Mouse (Mus musculus) heart, embryonic 10.5 days (tissue): ENCODE data around the gene Hilpda. TPM values are rescaled to one million over a fixed set of nuclear protein-coding genes. Genes with fewer than 3 reads are reported as not detected.

ENCODE experiments used
- DNase-seq: peaks from one replicate; pipeline ENCODE4 v3.0.0-alpha.2; 2017; ENCODE audit warnings: low spot score
- H3K27ac ChIP-seq: fragments of 300-500 bp; sonication (generic); 2 replicates; pipeline ENCODE4 v1.5.1; 2016; ENCODE audit warnings: mild to moderate bottlenecking
- H3K27me3 ChIP-seq: fragments of 300-500 bp; sonication (generic); 2 replicates; pipeline ENCODE4 v1.6.1; 2016; ENCODE audit warnings: mild to moderate bottlenecking; ENCODE audit not compliant: poor library complexity, insufficient read depth, severe bottlenecking
- H3K36me3 ChIP-seq: fragments of 300-500 bp; sonication (generic); 2 replicates; pipeline ENCODE4 v1.6.1; 2016; ENCODE audit warnings: mild to moderate bottlenecking, moderate library complexity
- H3K4me1 ChIP-seq: fragments of 300-500 bp; sonication (generic); 2 replicates; pipeline ENCODE4 v1.6.1; 2016; ENCODE audit warnings: mild to moderate bottlenecking
- H3K4me3 ChIP-seq: fragments of 300-500 bp; sonication (generic); 2 replicates; pipeline ENCODE4 v1.5.1; 2016; ENCODE audit warnings: mild to moderate bottlenecking, moderate library complexity
- H3K9me3 ChIP-seq: fragments of 300-500 bp; sonication (generic); 2 replicates; pipeline ENCODE4 v1.6.1; 2016; ENCODE audit warnings: mild to moderate bottlenecking, moderate library complexity
- WGBS: fragments of 180-500 bp; shearing (Covaris S2); methylation state at CpG from one replicate; pipeline ENCODE4 v1.1.7; 2016; 5-methylcytosine and 5-hydroxymethylcytosine counted together
- polyA plus RNA-seq: library from polyadenylated mRNA; unstranded; fragments of >200 nt; fragmentation: Nextera tagmentation; extraction: Ambion mirVana; gene quantifications from 2 replicates; pipeline ENCODE4 v1.2.1, GENCODE M21; 2016

The Hilpda gene
- polyA plus RNA-seq, 1 experiment from 2014 or later: 34.2 TPM

DNA sequence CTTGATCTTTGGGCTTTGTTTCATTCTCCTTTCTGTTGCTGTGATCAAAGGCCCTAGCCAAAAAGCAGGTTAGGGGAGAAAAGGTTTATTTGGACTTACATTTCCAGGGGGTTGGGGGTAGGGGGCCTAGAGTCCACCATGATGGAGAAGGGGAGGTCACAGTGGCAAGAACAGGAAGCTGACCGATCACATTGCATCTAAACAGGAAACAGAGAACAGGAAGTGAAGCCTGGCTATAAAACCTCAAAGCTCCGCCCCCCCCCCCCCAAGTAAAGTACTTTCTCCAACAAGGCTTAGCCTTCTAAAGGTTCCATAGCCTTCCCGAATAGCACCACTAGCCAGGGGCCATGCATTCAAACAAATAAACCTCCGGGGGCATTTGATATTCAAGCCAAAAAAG is 50.4 kb downstream of the Hilpda start:
- Histone ChIP-seq H3K9me3 (no peaks in the 10 kb centered on the region), H3K4me1 (peaks cover 9% of the 10 kb centered on the region), H3K27ac (no peak overlapping the region), H3K36me3 (no peaks in the 10 kb centered on the region), H3K27me3 (no peaks in the 10 kb centered on the region), H3K4me3 (no peak overlapping the region)
- 72% methylated on average over 4 of the region's 4 CpGs for whole genome bisulfite sequencing
- DNase-seq: no peak

Other genes with a start within 250 kb of the Hilpda start
- gene Lep, start 212.3 kb upstream of the Hilpda start, polyA plus RNA-seq: not detected in 2 replicates
- 30.0 and 44.4 TPM in 2 replicates for gene Rbm28, start 107.5 kb upstream of the Hilpda start, polyA plus RNA-seq
- gene Prrt4, start 92.9 kb upstream of the Hilpda start, polyA plus RNA-seq: 3.2 and 4.3 TPM in 2 replicates
- gene Impdh1, start 56.1 kb upstream of the Hilpda start, polyA plus RNA-seq: 50.7 and 54.0 TPM in 2 replicates
- 0.22 and 0.36 TPM in 2 replicates for gene Fam71f2, start 7.1 kb downstream of the Hilpda start, polyA plus RNA-seq
- gene Fam71f1, start 46.7 kb downstream of the Hilpda start, polyA plus RNA-seq: 0.14 TPM in 1 of 2 replicates, not detected in the other
- gene Calu, start 75.6 kb downstream of the Hilpda start, polyA plus RNA-seq: 372 and 465 TPM in 2 replicates
- gene Opn1sw, start 116.0 kb downstream of the Hilpda start, polyA plus RNA-seq: 0.11 and 0.37 TPM in 2 replicates
- gene Ccdc136, start 123.8 kb downstream of the Hilpda start, polyA plus RNA-seq: 23.4 and 30.3 TPM in 2 replicates
- gene Flnc, start 160.8 kb downstream of the Hilpda start, polyA plus RNA-seq: 40.2 and 83.3 TPM in 2 replicates
- 214 and 228 TPM in 2 replicates for gene Atp6v1f, start 195.2 kb downstream of the Hilpda start, polyA plus RNA-seq
- not detected in 2 replicates for gene Atp6v1fnb, start 198.9 kb downstream of the Hilpda start, polyA plus RNA-seq
- 13.8 and 23.3 TPM in 2 replicates for gene Kcp, start 235.5 kb downstream of the Hilpda start, polyA plus RNA-seq